Mouse (Mus musculus): ENCODE measurements around the gene 4932438A13Rik.

The 4932438A13Rik gene

GRCm38 (mm10) chr3:36918322-36918721, 55.4 kb downstream of the 4932438A13Rik start:
- DNase-seq (ENCODE audit: low read depth, low spot score) = peak; percentile 25

DNA sequence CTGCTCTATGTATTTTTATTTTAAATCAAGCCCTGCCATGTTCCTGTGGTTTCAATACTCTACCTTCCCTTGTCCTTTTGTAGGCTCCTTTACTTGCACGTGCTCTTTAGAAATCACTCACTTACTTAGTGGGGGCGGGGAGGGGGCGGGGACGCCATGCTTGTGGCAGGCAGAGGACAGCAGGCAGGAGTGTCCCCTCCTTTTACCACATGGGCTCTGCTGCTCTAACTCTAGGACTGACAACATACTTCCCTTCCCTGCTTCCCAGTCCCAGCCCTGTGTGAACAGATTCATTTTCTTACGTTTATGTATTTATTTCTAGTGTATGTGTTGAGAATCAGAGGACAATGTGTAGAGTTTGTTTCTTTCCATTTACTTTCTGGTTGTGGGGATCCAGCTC, 78.7 kb downstream of the 4932438A13Rik start:
- DNase-seq (ENCODE audit: low read depth, low spot score) = no peak

DNA sequence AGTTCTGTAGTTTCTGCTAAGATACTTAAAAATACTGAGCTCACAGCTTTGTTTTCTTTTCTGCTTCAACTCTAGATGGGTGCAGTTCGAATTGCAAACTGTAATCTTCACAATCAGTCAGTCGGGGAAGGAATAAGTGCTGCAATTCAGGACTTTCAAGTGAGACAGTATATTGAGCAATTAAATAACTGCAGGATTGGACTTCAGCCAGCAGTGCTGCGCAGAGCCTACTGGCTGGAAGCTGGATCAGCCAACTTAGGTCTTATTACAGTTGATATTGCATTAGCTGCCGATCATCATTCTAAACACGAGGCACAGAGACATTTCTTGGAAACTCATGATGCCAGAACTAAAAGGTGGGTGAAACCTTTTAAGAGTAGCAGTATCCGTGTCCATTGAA, 79.2 kb downstream of the 4932438A13Rik start:
- DNase-seq (ENCODE audit: low read depth, low spot score) = no peak

DNA sequence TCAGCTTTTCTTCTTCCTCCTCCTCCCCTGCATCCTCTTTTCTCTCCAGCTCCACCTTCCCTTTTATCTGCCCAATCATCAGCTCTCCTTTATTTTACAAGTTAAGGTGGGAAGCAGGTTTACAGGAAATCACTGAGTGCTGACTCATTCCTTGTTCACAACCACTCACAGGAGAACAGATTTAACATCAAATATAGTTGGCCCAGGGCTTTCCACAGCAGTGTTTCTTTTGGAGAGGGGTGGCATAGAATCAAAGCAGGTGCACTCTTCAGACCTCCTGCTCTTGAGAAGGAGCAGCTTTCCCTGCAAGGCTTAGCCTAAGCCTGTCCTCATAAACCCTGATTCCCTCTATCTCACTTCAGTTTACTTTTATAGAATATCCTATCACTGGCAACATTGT, 80.8 kb downstream of the 4932438A13Rik start:
- no peak for DNase-seq (ENCODE audit: low read depth, low spot score)

- no peak for DNase-seq (ENCODE audit: low read depth, low spot score)
These were observed 175.1 kb downstream of the 4932438A13Rik start for GRCm38 (mm10) chr3:37037979-37038378.

DNA sequence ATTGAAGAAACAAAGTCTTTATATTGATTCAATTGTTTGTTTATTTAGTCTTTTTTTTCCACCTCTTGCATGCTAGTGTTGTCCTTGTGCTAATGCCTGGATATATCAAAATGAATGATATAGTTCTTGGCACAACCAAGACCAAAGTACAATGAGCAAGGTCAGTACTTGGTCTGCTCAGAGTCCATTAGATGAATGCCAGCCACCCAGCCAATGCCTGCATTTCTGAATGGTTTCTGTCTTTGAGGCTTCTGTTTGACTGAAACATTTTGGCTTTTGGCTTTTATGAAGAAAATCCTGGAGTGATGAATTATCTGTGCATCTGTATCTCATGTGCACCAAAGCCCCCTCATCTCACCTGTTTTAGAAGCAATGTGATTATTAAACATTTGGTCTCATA, 176.9 kb downstream of the 4932438A13Rik start:
- DNase-seq (ENCODE audit: low read depth, low spot score) = no peak

GRCm38 (mm10) chr3:37051491-37051890, 188.6 kb downstream of the 4932438A13Rik start:
- DNase-seq (ENCODE audit: low read depth, low spot score) = no peak

- no peak for DNase-seq (ENCODE audit: low read depth, low spot score)
These were observed 200.5 kb downstream of the 4932438A13Rik start, which contains the start of gene Adad1 for GRCm38 (mm10) chr3:37063406-37063805. Gene Adad1, plus strand, starts transcription at chr3:37063527.

DNA sequence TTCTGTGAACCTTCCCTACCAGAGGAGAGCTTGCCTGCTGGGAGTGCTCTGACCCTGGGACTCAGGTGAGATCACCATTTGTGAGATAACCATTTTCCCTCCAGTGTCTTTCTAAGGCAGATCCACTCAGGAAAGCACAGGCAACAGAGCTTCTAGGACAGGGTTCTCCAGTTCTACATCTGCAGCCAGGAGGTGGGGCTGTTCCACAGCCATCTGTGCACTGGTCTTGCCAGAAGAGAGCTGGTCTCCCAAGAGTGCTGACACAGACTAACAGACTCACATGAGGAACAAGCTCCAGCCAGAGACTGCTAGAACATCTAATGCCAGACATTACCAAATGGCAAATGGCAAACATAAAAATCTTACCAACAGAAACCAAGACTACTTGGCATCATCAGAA, 210.3 kb downstream of the 4932438A13Rik start:
- peak; percentile 2 for DNase-seq (ENCODE audit: low read depth, low spot score)

- no peak for DNase-seq (ENCODE audit: low read depth, low spot score)
These were observed 222.0 kb downstream of the 4932438A13Rik start for GRCm38 (mm10) chr3:37084860-37085259.

DNA sequence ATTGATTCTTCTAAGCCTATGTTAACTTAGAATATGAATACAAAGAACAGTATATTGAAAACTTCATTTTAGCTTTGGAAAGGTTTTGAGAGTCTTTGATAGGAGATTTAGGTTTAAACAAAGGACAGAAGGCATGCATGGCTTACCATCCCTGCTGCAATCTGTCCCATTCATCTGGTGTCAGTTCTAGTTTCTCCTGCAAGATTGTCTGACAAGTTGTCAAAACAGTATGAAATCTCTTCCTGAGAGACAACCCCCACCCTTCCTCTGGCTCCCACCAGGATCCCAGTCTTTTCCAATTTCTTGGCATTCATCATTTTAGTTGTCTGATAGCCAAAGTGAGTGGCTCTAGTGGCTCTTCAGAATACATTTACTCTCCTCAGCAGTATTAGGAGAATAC, 227.8 kb downstream of the 4932438A13Rik start:
- no peak for DNase-seq (ENCODE audit: low read depth, low spot score)
